Mouse (Mus musculus): ENCODE results near the gene Fbxw21. TPM values are rescaled to one million over a fixed set of nuclear protein-coding genes. Genes with fewer than 3 reads are reported as not detected.
"Not testable (repeated sequence)": the region's sequence is repeated elsewhere in the genome, so short reads cannot be mapped to it uniquely, and the experiment has no call there.

The Fbxw21 gene
- not detected for total RNA-seq (2021)
- long read RNA-seq, experiment 1, result 0 reads
- long read RNA-seq, experiment 2, result 0 reads

GRCm38 (mm10) chr9:109161941-109162340 lies at the start of gene Fbxw21:
Gene Fbxw21, minus strand, starts transcription at chr9:109162041.
- DNase-seq, result no peak

DNA sequence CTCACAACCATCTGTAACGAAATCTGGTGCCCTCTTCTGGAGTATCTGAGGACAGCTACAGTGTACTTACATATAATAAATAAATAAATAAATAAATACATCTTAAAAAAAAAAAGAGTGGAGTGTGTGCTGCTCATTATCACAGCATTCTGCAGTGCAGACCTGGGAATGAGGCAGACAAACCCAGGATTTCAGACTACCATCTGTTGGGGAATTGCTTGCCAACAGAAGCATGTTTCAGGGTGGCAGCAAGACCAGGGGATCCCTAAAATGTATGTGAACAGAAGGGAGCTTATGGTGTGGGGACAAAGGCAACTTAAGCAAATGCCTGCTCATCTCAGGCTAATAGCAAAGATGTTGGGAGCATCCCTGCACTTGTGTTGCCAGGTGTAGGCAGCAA lies 39.5 kb upstream of the Fbxw21 start:
- DNase-seq, result not testable (repeated sequence)

DNA sequence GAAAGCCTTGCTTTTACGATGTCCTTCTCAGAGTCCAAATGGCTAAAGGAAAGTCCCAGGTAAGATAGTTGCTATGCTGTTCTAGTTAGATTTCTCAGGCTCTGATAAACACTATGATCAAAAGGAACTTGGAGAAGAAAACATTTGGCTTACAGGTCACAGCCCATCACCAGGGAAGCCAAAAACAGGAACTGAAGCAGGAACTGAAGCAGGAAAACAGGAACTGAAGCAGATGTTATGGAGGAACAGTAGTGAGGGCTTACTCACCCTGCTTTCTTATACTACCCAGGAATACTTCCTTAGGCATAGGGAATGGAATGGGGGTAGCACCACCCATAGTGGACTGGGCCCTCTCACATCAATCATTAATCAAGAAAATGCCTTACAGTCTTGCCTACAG lies 38.5 kb upstream of the Fbxw21 start:
- no peak for DNase-seq

DNA sequence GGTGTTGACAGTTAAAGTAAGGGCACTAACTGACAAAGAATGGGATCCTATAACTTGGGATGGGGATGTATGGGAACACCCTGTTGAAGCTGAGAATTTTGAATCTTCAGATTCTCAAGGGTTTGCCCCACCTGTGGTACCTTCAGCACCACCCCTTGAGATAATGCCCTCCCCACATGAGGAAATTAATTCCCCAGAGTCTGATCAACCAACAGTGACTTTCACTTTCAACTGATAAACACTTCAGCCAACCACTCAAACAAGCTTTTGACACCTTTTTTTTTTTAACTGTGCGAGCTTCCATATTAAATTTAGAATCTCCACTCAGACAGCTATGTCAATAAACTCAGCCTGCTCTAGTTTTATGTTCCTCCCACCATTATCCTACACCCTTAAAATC lies 37.5 kb upstream of the Fbxw21 start:
- no peak for DNase-seq

GRCm38 (mm10) chr9:109195875-109196274 lies 34.0 kb upstream of the Fbxw21 start, which contains the start of gene Fbxw13:
Gene Fbxw13, minus strand, starts transcription at chr9:109195975.
- DNase-seq, result not testable (repeated sequence)

DNA sequence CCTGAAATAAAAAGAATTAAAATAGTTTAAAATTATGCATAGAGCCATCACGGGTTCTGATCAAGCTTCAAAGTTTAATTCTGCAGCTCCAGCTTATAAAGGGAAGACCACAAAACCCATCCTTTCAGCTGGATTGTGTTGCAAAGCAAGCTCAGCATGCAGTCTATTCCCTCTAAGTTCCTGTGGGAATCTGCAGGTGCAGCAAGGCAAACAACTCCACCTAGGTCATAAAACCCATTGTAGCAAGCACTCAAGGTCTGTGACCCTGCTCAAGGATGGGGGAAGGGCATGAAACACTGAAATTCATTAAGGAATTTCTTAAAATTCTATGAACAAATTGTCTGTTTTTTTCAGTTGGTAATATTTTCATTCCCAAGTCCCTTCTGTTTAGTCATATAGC lies 15.4 kb upstream of the Fbxw21 start:
- no peak for DNase-seq

GRCm38 (mm10) chr9:109176301-109176700 lies 14.5 kb upstream of the Fbxw21 start:
- DNase-seq, result no peak

DNA sequence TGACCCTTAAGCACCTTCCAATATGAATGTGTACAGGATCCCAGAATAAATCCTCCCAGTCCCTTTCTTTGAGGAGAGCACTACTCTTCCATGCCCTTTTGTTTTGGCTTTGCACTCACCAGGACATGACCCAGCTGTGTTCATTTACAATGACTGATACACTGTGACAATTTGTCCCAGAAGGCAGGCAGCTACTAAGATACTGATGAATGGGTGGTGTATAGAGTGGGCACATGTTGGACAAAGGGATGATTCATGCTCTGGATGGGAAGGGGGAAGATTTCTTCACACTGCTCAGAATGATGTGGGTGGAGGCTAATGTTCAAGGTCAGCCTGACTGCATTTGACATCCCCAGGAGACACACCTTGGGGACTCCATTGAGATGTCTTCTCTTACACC lies 5.5 kb upstream of the Fbxw21 start:
- DNase-seq, result no peak

DNA sequence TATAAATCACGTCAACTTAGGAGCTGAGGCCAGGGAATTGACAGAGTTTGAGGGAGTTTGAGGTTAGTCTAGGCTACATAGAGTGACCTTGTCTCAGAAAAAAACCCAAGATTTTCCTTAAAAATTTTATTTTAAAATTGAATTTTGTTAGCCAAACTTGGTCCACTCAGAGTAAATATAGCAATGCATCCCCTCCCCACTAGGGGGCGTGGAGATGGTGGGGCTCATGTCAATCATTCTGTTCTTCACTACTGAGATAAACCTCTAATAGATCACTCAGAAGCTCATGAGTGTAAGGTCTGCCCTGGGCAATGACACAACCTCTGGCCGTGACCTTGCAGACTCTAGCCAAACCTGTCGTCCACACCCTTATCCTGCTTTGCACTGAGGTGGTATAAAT lies 21.4 kb downstream of the Fbxw21 start:
- peak in 1 of 2 experiments; percentile 15 for DNase-seq

- peak in 1 of 2 experiments; percentile 13 for DNase-seq
These were observed 31.8 kb downstream of the Fbxw21 start for GRCm38 (mm10) chr9:109130076-109130475.

GRCm38 (mm10) chr9:109128211-109128610 lies 33.6 kb downstream of the Fbxw21 start:
- DNase-seq, result peak; percentile 60 to 66

DNA sequence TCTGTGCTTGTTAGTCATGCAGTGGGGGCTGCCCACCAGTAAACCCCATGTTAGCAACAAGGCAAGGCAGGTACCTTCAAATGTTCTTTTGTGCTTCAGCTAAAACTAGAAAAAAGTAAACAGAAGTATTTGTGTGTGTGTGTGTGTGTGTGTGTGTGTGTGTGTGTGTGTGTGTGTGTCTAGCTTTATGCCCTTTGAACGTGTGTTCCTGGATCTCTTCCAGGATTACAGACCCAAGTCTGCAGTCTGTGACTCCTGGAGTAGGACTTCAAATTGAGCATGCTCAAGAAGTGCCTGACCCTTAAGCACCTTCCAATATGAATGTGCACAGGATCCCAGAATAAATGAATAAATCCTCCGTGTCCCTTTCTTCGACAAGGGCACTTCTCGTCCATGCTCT lies 34.8 kb downstream of the Fbxw21 start:
- DNase-seq, result no peak

DNA sequence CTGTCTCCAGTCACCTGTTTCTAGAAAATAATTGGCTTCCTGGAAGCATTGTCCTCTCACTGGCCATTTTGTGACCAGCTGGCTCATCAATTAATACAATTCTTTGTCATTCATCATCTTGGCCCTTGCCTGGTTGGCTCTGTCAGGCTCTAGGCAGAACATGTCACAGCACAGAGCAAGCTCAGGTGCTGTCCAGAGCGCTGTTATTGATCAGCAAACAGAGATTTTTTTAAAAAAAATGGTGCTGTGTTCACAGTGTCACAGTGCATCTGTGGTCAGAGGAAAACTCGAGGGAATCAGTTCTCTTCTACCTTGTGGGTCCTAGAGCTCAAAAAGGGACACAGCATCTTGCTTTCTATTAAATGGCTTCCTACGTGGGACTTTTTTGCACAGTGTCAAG lies 36.4 kb downstream of the Fbxw21 start:
- no peak for DNase-seq

GRCm38 (mm10) chr9:109125043-109125442 lies 36.8 kb downstream of the Fbxw21 start:
- DNase-seq, result no peak

- DNase-seq, result no peak
These were observed 37.7 kb downstream of the Fbxw21 start for GRCm38 (mm10) chr9:109124164-109124563.

GRCm38 (mm10) chr9:109123266-109123665 lies 38.6 kb downstream of the Fbxw21 start:
- peak in 1 of 2 experiments; percentile 45 for DNase-seq

GRCm38 (mm10) chr9:109122553-109123085 lies 39.2 kb downstream of the Fbxw21 start:
- peak in 1 of 2 experiments; percentile 47 for DNase-seq

GRCm38 (mm10) chr9:109120956-109121355 lies 40.9 kb downstream of the Fbxw21 start:
- no peak for DNase-seq

DNA sequence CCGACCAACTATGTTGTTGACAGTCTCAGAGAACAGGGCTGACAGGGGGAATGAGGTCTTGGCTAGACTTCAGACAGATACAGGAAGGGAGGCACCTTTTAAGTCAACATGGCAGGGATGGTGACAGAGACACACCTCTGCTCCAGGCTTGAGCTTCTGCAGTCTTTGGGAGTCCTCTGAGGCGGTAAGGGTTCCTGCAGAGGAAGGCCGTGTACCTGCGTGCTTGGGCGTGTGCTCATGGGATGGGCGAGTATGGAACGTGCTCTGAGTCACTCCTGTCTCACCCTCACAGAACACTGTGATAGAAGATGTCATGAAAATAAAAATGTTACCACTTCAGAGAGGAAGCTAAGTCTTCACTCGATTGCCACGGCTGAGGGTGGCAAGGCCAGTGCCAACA lies 42.3 kb downstream of the Fbxw21 start:
- DNase-seq, result peak in 1 of 2 experiments; percentile 34

DNA sequence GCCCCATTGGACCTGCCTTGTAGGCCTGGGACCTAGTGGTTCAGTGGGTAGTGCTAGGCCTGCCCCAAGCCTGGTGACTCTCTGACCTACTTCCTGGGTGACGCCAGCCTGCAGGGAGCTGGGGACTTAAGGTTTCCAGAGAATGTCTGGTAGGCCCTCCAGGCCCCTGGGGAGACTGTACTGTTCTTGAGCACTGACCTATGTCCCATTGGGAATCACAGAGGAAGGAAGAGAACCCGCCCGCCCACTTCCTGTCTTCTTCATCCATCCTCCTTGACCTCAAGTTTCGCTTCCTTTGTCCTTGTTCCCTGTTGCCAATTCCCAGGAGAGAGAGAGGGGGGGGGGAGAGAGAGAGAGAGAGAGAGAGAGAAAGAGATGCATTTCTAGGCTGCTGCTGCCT lies 43.7 kb downstream of the Fbxw21 start:
- peak in 1 of 2 experiments; percentile 41 for DNase-seq

DNA sequence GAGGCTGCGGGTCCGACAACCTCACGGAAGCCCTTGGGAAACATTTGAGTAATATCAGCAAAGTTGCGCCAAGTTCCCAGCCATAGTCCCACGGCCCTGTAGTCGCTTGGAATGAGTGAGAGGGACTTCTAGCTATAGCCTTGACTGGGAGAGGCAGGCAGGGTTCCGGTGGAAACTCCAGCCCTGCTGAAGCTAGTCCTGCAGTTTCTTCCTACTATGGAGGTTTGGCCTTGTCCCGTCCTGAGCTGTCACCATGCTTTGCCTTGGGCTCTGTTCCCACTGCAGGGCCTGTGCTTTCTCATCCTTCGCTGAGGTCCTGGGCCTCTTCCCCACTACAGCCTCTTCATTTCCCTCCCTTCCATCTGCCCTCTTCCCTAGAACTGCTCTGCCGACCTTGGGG lies 45.6 kb downstream of the Fbxw21 start:
- DNase-seq, result peak; percentile 81 to 84

DNA sequence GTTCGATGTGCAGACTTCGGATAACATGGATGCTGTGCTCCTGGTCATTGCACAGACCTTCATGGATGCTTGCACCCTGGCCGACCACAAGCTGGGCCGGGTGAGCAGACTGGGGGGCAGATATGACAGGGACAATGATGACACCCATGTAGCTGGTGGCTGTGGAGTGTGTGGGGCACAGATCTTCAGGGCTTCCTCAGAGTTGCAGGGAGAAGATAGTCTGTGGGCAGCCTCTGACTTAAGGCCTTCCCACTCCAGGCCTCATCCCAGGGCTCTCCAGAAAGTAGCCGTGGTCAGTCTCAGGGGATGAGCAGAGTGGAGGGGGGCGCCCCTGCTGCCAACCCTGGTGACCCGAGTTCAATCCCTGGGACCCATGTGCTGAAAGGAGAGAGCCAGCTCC lies 47.0 kb downstream of the Fbxw21 start:
- DNase-seq, result no peak

DNA sequence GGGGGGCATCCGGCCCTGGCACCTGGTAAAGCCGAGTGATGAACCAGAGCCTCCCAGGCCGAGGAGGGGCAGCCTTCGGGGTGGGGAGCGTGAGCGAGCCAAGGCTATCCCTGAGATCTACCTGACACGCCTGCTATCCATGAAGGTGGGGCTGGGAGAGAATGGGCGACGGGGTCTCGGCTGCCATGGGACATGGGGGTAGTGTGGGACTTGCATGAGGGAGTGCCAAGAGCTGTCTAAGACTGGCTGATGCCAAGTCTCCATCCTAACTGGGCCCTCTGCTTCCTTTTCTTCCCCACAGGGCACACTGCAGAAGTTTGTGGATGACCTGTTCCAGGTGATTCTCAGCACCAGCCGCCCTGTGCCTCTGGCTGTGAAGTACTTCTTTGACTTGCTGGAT lies 47.6 kb downstream of the Fbxw21 start:
- DNase-seq, result no peak

DNA sequence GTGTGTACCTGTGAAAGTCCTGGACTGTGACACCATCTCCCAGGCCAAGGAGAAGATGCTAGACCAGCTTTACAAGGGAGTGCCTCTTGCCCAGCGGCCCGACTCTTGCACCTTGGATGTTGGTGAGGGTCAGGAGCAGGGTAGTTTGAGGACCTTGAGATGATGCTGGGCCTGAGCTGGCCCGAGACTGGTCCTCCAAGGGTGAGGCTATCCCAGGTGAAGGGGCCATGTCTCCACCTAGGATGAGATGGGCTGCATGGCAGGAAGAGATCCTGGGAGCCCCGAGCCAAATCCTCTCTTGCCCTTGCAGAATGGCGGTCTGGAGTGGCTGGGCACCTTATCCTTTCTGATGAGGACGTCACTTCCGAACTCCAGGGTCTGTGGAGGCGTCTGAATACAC lies 48.5 kb downstream of the Fbxw21 start:
- DNase-seq, result peak in 1 of 2 experiments; percentile 0

GRCm38 (mm10) chr9:109111591-109111990 lies 50.2 kb downstream of the Fbxw21 start:
- DNase-seq, result peak in 1 of 2 experiments; percentile 0
